Mouse (Mus musculus): ENCODE data around the gene Bco2. TPM values are rescaled to one million over a fixed set of nuclear protein-coding genes. Genes with fewer than 3 reads are reported as not detected.

Bco2 gene
- polyA plus RNA-seq, 1 experiment from 2014 or later, result 2.0 TPM

DNA sequence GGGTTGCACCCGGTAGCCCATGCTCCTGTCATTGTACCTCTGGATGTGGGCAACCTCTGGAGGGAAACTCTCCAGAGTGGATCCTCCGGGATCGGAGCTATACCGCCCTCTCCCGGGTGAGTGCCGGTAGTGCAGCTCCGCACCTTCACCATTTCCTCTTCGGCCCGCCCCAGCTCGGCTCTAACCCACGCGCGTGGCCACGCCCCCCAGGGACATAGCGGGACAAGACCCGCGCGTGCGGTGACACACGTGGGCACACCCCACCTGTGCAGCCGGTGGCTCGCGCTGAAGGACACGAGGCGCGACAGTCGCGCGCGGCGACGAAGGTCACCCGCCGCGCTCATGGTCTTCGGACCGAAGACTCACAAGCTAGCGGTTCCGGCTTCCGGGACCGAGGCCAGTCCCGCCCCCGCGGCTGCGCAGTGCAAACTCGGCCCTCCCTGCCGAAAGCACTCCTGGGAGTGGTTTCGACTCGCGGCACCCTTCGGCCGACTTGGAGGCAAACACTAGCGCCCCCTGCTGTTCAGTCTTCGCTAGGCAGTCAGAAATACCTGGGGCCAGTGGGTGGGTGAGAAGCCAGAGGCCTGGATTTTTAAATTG is 26.6 kb downstream of the Bco2 start, which contains the start of gene Pts:
Gene Pts (minus strand): TSS at position 432 of the 600 bp plus-strand sequence.
- Histone ChIP-seq H3K36me3 (ENCODE audit: control insufficient read depth, insufficient read depth, low read length) (no peaks in the 10 kb centered on the region), H3K9ac (ENCODE audit: low read length) (peak within 1 kb of the TSS; percentile 82), H3K4me3 (replicated peaks; ENCODE audit: low read length) (peak within 1 kb of the TSS; percentile 82), H3K27ac (ENCODE audit: low read length) (peak within 1 kb of the TSS; percentile 71), H3K27me3 (ENCODE audit: control insufficient read depth, insufficient read depth, low read length) (no peaks in the 10 kb centered on the region), H3K9me3 (replicated peaks; ENCODE audit: control insufficient read depth, low read length) (no peaks in the 10 kb centered on the region), H3K4me1 (ENCODE audit: control insufficient read depth, insufficient read depth, low read length) (peaks cover 11% of the 10 kb centered on the region), H3K4me2 (ENCODE audit: low read depth, low read length) (peak within 1 kb of the TSS; percentile 63)
- under 1% methylated on average over 54 of the region's 54 CpGs for whole genome bisulfite sequencing
- peak; percentile 97 for ATAC-seq (ENCODE audit: insufficient read depth, low FRiP score)

DNA sequence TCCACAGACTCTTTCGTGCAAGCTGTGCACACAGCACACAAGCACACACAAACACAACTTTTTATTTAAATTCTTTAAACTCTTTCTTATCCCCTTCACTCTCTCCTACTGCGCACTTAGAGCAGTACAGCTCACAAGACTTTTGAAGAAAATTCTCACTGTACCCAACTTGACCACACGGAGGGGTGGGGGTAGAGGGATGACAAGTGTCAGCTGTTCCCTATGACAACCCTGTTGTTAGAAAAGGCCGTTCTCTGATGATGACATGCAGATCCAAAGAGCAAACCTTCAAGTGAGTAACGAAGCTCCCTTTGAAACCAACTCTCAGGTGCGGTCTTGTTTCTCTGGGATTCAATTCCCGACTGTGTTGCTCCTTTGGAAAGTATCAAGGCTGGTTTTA is 27.1 kb downstream of the Bco2 start:
- Histone ChIP-seq H3K36me3 (ENCODE audit: control insufficient read depth, insufficient read depth, low read length) (no peaks in the 10 kb centered on the region), H3K4me3 (replicated peaks; ENCODE audit: low read length) (peak overlapping the region; percentile 82), H3K4me2 (ENCODE audit: low read depth, low read length) (peak overlapping the region; percentile 63), H3K9me3 (replicated peaks; ENCODE audit: control insufficient read depth, low read length) (no peaks in the 10 kb centered on the region), H3K27me3 (ENCODE audit: control insufficient read depth, insufficient read depth, low read length) (no peaks in the 10 kb centered on the region), H3K4me1 (ENCODE audit: control insufficient read depth, insufficient read depth, low read length) (peaks cover 11% of the 10 kb centered on the region), H3K27ac (ENCODE audit: low read length) (no peak overlapping the region), H3K9ac (ENCODE audit: low read length) (peak overlapping the region; percentile 82)
- 32% methylated on average over 7 of the region's 7 CpGs for WGBS
- no peak for ATAC-seq (ENCODE audit: insufficient read depth, low FRiP score)

DNA sequence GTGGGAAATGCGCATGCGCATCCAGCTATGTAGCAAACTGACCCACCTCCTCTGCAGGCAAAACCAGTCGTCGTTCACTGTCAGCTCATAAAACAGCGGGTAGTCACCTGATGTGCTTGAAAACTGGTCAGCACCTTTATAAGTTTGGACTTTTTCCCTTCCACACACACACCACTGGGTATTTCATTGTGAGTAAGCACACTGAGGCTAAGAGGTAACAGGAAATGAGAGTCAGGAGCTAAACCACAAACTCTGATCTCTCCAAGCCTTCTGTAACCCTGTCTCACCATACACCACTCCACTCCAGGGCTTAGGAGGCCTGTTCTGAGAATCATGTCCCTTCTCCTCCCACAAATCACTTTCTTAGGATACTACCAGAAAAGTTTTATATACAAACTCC is 29.4 kb downstream of the Bco2 start:
- H3K9ac ChIP-seq (ENCODE audit: low read length), result no peak overlapping the region
- no peak overlapping the region for H3K4me2 ChIP-seq (ENCODE audit: low read depth, low read length)
- H3K9me3 ChIP-seq (replicated peaks; ENCODE audit: control insufficient read depth, low read length), result no peaks in the 10 kb centered on the region
- no peak overlapping the region for H3K4me3 ChIP-seq (replicated peaks; ENCODE audit: low read length)
- H3K4me1 ChIP-seq (ENCODE audit: control insufficient read depth, insufficient read depth, low read length), result peaks cover 11% of the 10 kb centered on the region
- 73% methylated on average over 5 of the region's 5 CpGs for WGBS
- H3K27me3 ChIP-seq (ENCODE audit: control insufficient read depth, insufficient read depth, low read length), result no peaks in the 10 kb centered on the region
- ATAC-seq (ENCODE audit: insufficient read depth, low FRiP score), result no peak
- H3K36me3 ChIP-seq (ENCODE audit: control insufficient read depth, insufficient read depth, low read length), result no peaks in the 10 kb centered on the region
- H3K27ac ChIP-seq (ENCODE audit: low read length), result no peak overlapping the region

DNA sequence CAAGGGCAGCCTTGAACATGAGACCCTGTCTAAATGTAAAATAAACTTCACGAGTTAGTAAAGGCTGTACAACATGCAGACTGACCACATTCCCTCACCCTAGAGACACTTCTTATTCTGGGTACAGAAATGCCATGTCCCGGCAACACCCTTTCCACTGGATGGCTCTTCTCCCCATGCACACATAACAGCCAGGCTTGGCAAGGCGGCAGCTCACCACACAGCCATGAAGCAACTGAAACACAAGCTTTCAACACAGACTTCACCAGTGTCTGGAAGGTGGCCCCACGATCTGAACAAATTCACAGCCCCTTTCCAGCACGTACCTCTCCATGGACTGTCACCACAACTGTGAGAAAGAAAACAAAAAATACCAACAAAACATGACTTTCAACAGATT is 30.0 kb downstream of the Bco2 start:
- H3K9ac ChIP-seq (ENCODE audit: low read length), result no peak overlapping the region
- no peak for ATAC-seq (ENCODE audit: insufficient read depth, low FRiP score)
- H3K4me1 ChIP-seq (ENCODE audit: control insufficient read depth, insufficient read depth, low read length), result peaks cover 11% of the 10 kb centered on the region
- no peaks in the 10 kb centered on the region for H3K27me3 ChIP-seq (ENCODE audit: control insufficient read depth, insufficient read depth, low read length)
- WGBS, result 82% methylated on average over 5 of the region's 5 CpGs
- no peak overlapping the region for H3K4me2 ChIP-seq (ENCODE audit: low read depth, low read length)
- H3K4me3 ChIP-seq (replicated peaks; ENCODE audit: low read length), result no peak overlapping the region
- no peaks in the 10 kb centered on the region for H3K36me3 ChIP-seq (ENCODE audit: control insufficient read depth, insufficient read depth, low read length)
- H3K27ac ChIP-seq (ENCODE audit: low read length), result no peak overlapping the region
- no peaks in the 10 kb centered on the region for H3K9me3 ChIP-seq (replicated peaks; ENCODE audit: control insufficient read depth, low read length)

DNA sequence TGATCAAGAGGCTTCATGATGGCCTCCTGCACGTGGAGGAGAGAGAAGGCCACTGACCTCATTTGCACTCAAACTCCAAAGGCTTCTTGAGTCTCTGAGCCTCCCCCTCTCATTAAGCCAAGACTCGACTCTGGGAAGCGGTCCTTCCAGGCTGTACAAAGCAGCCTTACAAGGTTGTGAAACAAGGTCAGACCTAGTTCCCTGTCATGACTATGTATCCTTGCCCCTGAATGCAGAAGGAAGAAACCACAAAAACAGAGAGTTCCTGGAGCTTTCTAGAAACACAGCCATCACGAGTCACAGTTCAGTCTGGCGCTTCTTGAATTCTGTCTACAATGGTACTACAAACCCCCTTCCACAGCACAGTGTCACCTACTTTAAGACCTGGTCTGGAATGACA is 32.4 kb downstream of the Bco2 start:
- Histone ChIP-seq H3K4me1 (ENCODE audit: control insufficient read depth, insufficient read depth, low read length) (peaks cover 7% of the 10 kb centered on the region), H3K27me3 (ENCODE audit: control insufficient read depth, insufficient read depth, low read length) (no peaks in the 10 kb centered on the region), H3K27ac (ENCODE audit: low read length) (no peak overlapping the region), H3K4me2 (ENCODE audit: low read depth, low read length) (no peak overlapping the region), H3K9ac (ENCODE audit: low read length) (no peak overlapping the region), H3K36me3 (ENCODE audit: control insufficient read depth, insufficient read depth, low read length) (no peaks in the 10 kb centered on the region), H3K9me3 (replicated peaks; ENCODE audit: control insufficient read depth, low read length) (no peaks in the 10 kb centered on the region), H3K4me3 (replicated peaks; ENCODE audit: low read length) (no peak overlapping the region)
- WGBS, result 77% methylated on average over 5 of the region's 5 CpGs
- ATAC-seq (ENCODE audit: insufficient read depth, low FRiP score), result no peak

DNA sequence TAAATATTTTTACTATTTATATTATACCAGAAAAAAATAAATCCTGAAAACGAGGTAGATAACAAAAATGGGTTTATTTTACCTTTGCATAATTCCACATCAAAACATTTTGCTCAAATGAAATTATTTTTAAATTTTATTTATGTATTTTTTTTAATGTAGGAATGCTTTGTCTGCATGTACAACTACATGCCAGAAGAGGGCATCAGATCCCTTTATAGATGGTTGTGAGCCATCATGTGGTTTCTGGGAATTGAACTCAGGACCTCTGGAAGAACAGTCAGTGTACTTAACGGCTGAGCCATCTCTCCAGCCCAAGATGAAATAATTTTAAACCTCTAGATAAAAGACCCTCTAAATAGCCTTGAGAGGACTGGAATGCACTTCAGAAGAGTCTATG is 33.4 kb downstream of the Bco2 start:
- Histone ChIP-seq H3K4me1 (ENCODE audit: control insufficient read depth, insufficient read depth, low read length) (no peaks in the 10 kb centered on the region), H3K4me2 (ENCODE audit: low read depth, low read length) (no peak overlapping the region), H3K9me3 (replicated peaks; ENCODE audit: control insufficient read depth, low read length) (no peaks in the 10 kb centered on the region), H3K27me3 (ENCODE audit: control insufficient read depth, insufficient read depth, low read length) (no peaks in the 10 kb centered on the region), H3K4me3 (replicated peaks; ENCODE audit: low read length) (no peak overlapping the region), H3K9ac (ENCODE audit: low read length) (no peak overlapping the region), H3K27ac (ENCODE audit: low read length) (no peak overlapping the region), H3K36me3 (ENCODE audit: control insufficient read depth, insufficient read depth, low read length) (no peaks in the 10 kb centered on the region)
- 50% methylated on average over 2 of the region's 2 CpGs for WGBS
- ATAC-seq (ENCODE audit: insufficient read depth, low FRiP score), result no peak

DNA sequence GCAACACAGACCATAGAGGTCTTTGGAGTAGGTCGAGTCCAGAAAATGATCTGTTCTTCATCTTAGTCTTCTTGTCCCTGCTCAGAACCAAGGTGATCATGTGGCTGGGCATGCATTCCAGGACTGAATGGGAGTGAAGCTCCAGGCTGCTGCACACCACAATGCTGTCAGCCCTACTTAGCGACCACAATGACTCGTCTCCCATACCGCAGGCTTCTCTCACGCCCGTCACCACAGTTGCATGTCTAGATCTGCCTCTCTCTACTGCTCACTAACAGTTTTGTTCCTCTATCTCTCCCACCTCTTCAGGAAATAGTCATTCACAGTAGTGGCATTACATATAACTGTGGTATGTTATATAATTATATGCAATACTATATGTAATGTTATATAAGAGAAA is 34.2 kb downstream of the Bco2 start:
- ATAC-seq (ENCODE audit: insufficient read depth, low FRiP score), result no peak
- Histone ChIP-seq H3K4me3 (replicated peaks; ENCODE audit: low read length) (no peak overlapping the region), H3K4me1 (ENCODE audit: control insufficient read depth, insufficient read depth, low read length) (no peaks in the 10 kb centered on the region), H3K27ac (ENCODE audit: low read length) (no peak overlapping the region), H3K27me3 (ENCODE audit: control insufficient read depth, insufficient read depth, low read length) (no peaks in the 10 kb centered on the region), H3K4me2 (ENCODE audit: low read depth, low read length) (no peak overlapping the region), H3K36me3 (ENCODE audit: control insufficient read depth, insufficient read depth, low read length) (no peaks in the 10 kb centered on the region), H3K9me3 (replicated peaks; ENCODE audit: control insufficient read depth, low read length) (no peaks in the 10 kb centered on the region), H3K9ac (ENCODE audit: low read length) (no peak overlapping the region)
- WGBS, result 82% methylated on average over 6 of the region's 6 CpGs

DNA sequence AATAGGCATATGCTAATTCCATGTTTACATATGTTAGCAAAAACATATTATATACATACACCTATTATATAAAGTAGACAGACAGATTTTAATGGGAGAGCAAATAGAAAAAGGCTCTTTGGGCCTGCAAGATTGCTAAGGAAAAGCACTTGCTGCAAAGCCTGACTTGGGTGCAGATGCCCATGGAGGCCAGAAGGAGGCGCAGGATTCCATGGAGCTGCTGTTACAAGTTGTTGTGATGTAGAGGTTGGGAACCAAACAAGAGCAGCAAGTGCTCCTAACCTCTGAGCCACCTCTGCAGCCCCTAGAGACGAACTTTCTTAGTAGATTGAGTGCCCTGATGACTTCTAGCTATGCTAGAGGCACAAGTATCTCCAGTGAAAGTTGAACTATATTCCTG is 36.2 kb downstream of the Bco2 start:
- Histone ChIP-seq H3K4me3 (replicated peaks; ENCODE audit: low read length) (no peak overlapping the region), H3K4me2 (ENCODE audit: low read depth, low read length) (no peak overlapping the region), H3K27ac (ENCODE audit: low read length) (no peak overlapping the region), H3K27me3 (ENCODE audit: control insufficient read depth, insufficient read depth, low read length) (no peaks in the 10 kb centered on the region), H3K36me3 (ENCODE audit: control insufficient read depth, insufficient read depth, low read length) (no peaks in the 10 kb centered on the region), H3K4me1 (ENCODE audit: control insufficient read depth, insufficient read depth, low read length) (no peaks in the 10 kb centered on the region), H3K9ac (ENCODE audit: low read length) (no peak overlapping the region), H3K9me3 (replicated peaks; ENCODE audit: control insufficient read depth, low read length) (no peaks in the 10 kb centered on the region)
- ATAC-seq (ENCODE audit: insufficient read depth, low FRiP score), result no peak
- 31% methylated on average over 2 of the region's 2 CpGs for WGBS

DNA sequence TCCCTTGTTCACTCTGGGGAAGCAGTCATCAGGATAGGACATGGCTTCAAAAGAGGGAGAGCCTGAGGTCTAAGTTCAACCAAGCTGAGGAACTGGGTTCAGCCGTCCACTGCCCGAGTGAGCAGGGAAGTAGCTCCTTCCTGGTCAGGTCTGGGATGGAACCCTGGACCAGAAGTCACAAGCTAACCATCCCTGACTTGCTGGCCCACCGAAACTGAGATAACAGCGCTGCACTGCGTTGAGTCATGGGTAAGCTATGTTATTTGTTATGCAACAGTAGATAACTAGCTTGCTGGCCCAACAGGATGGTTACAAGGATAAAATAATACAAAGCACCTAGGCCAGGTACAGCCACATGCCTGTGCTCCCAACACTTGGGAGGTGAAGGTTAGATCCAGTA is 39.5 kb downstream of the Bco2 start:
- Histone ChIP-seq H3K9ac (ENCODE audit: low read length) (no peak overlapping the region), H3K27ac (ENCODE audit: low read length) (no peak overlapping the region), H3K36me3 (ENCODE audit: control insufficient read depth, insufficient read depth, low read length) (no peaks in the 10 kb centered on the region), H3K4me1 (ENCODE audit: control insufficient read depth, insufficient read depth, low read length) (no peaks in the 10 kb centered on the region), H3K27me3 (ENCODE audit: control insufficient read depth, insufficient read depth, low read length) (no peaks in the 10 kb centered on the region), H3K4me3 (replicated peaks; ENCODE audit: low read length) (no peak overlapping the region), H3K9me3 (replicated peaks; ENCODE audit: control insufficient read depth, low read length) (no peaks in the 10 kb centered on the region), H3K4me2 (ENCODE audit: low read depth, low read length) (no peak overlapping the region)
- 75% methylated on average over 5 of the region's 5 CpGs for WGBS
- ATAC-seq (ENCODE audit: insufficient read depth, low FRiP score), result no peak
